Mouse (Mus musculus) testis, adult 2 months (tissue): ENCODE data around the gene Znfx1.
A peak's percentile ranks its signal among the peaks of the same experiment; 100 is the strongest.

Experiments
- CTCF ChIP-seq: fragments of 200-500 bp; IDR thresholded peaks from 2 replicates; pipeline ENCODE4 v1.5.1; 2012; ENCODE audit warnings: low read depth, mild to moderate bottlenecking, inconsistent platforms, low read length, moderate library complexity; ENCODE audit not compliant: control insufficient read depth, insufficient read depth, insufficient replicate concordance
- POLR2A ChIP-seq: fragments of 200-500 bp; IDR thresholded peaks from 2 replicates; pipeline ENCODE4 v1.6.1; 2012; ENCODE audit warnings: low read depth, mild to moderate bottlenecking, inconsistent platforms, low read length, moderate library complexity; ENCODE audit not compliant: control insufficient read depth

GRCm38 (mm10) chr2:167078486-167078885 is 15.7 kb upstream of the Znfx1 start:
- peak; percentile 30; the same call in 1 of the 2 replicates for TF ChIP-seq POLR2A
- TF ChIP-seq CTCF, result no peak
